Mouse (Mus musculus) liver, postnatal 0 days (tissue): ENCODE measurements around the gene Tmem229b. TPM values are rescaled to one million over a fixed set of nuclear protein-coding genes. Genes with fewer than 3 reads are reported as not detected.

ENCODE experiments used
- ATAC-seq: fragments of 200-750 bp; cut with Nextera tagmentation; 2 replicates; pipeline ENCODE4 v1.8.0; 2017; ENCODE audit warnings: mild to moderate bottlenecking, moderate library complexity
- DNase-seq: peaks from one replicate; pipeline ENCODE4 v3.0.0-alpha.2; 2016
- H3K27ac ChIP-seq: fragments of 300-500 bp; sonication (generic); 2 replicates; pipeline ENCODE4 v1.5.1; 2014; ENCODE audit warnings: antibody characterized with exemption, moderate library complexity, mild to moderate bottlenecking, low read depth
- H3K27me3 ChIP-seq: fragments of 300-500 bp; sonication (generic); 2 replicates; pipeline ENCODE4 v1.6.1; 2014; ENCODE audit warnings: low read length, control low read depth, mixed read lengths; ENCODE audit not compliant: insufficient read depth
- H3K36me3 ChIP-seq: fragments of 300-500 bp; sonication (generic); replicated peaks from 2 replicates; pipeline ENCODE4 v1.6.1; 2014; ENCODE audit warnings: mild to moderate bottlenecking, control low read depth, low read length, moderate library complexity, mixed read lengths; ENCODE audit not compliant: insufficient read depth
- H3K4me1 ChIP-seq: fragments of 300-500 bp; sonication (generic); 2 replicates; pipeline ENCODE4 v1.6.1; 2014; ENCODE audit warnings: antibody characterized with exemption, mild to moderate bottlenecking, control low read depth; ENCODE audit not compliant: insufficient read depth
- H3K4me2 ChIP-seq: fragments of 300-500 bp; sonication (generic); 2 replicates; pipeline ENCODE4 v1.6.1; 2014; ENCODE audit warnings: low read depth, mild to moderate bottlenecking, low read length, moderate library complexity, mixed read lengths
- H3K4me3 ChIP-seq: fragments of 300-500 bp; sonication (generic); 2 replicates; pipeline ENCODE4 v1.5.1; 2014; ENCODE audit warnings: low read depth, low read length
- H3K9ac ChIP-seq: fragments of 300-500 bp; sonication (generic); replicated peaks from 2 replicates; pipeline ENCODE4 v1.6.1; 2014; ENCODE audit warnings: mild to moderate bottlenecking, moderate library complexity
- H3K9me3 ChIP-seq: fragments of 300-500 bp; sonication (generic); 2 replicates; pipeline ENCODE4 v1.6.1; 2016; ENCODE audit warnings: mild to moderate bottlenecking, control low read depth, low read length, mixed read lengths
- CTCF ChIP-seq: sonication (generic); IDR thresholded peaks from 2 replicates; pipeline ENCODE4 v1.5.1; 2016; ENCODE audit warnings: antibody characterized with exemption, low read depth
- EP300 ChIP-seq: IDR thresholded peaks from 2 replicates; pipeline ENCODE4 v1.6.1; 2016; ENCODE audit warnings: antibody characterized with exemption, low read depth, mild to moderate bottlenecking
- WGBS: fragments of 180-500 bp; shearing (Covaris S2); extraction: QIAGEN DNeasy Blood & Tissue Kit; methylation state at CpG from one replicate; pipeline ENCODE4 v1.1.7; 2014; ENCODE audit not compliant: insufficient replicate concordance; 5-methylcytosine and 5-hydroxymethylcytosine counted together
- polyA plus RNA-seq: library from polyadenylated mRNA; unstranded; fragments of >200 nt; fragmentation: Nextera tagmentation; extraction: Ambion mirVana; gene quantifications from 2 replicates; pipeline ENCODE4 v1.2.1, GENCODE M21; 2015

Gene Tmem229b
- polyA plus RNA-seq, 1 experiment from 2014 or later: 3.6 TPM

DNA sequence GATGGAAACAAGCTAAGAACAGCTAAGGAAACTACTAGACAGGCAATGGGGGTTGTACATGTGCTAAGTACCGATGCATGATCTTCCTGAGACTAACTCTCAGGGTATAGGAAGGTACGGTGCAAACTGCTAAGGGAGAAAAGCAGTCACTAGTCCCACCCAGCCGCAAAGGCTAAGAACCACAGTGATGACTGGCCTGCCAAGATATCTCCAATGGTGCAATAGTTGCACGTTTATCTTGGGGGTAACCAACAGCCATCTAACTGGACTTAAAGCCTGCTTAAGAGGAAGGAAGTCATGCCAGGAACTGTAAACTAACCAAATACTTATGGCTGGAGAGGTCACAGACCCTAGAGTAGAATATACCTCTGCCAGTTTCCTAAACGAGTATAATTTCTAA, 5.0 kb downstream of the Tmem229b start:
- TF ChIP-seq CTCF (no peak), EP300 (peak; percentile 58; the same call in 1 of the 2 replicates)
- Histone ChIP-seq H3K27ac (no peak overlapping the region), H3K4me1 (peaks cover 10% of the 10 kb centered on the region; the same call in 1 of the 2 replicates), H3K9ac (no peak overlapping the region), H3K9me3 (no peaks in the 10 kb centered on the region), H3K36me3 (no peaks in the 10 kb centered on the region), H3K4me3 (no peak overlapping the region), H3K27me3 (peaks cover 3% of the 10 kb centered on the region), H3K4me2 (no peak overlapping the region)
- no peak for DNase-seq
- 35% methylated on average over 5 of the region's 5 CpGs for WGBS
- no peak; the same call in 1 of the 2 replicates for ATAC-seq

GRCm38 (mm10) chr12:78996711-78997110, 10.7 kb downstream of the Tmem229b start:
- ATAC-seq (no peak), DNase-seq (no peak)
- Histone ChIP-seq H3K9ac (no peak overlapping the region), H3K4me3 (no peak overlapping the region), H3K27me3 (no peaks in the 10 kb centered on the region), H3K4me2 (no peak overlapping the region), H3K9me3 (no peaks in the 10 kb centered on the region), H3K4me1 (peaks cover 2% of the 10 kb centered on the region; the same call in 1 of the 2 replicates), H3K27ac (no peak overlapping the region), H3K36me3 (no peaks in the 10 kb centered on the region)
- TF ChIP-seq CTCF (no peak), EP300 (no peak)
- 51% methylated on average over 6 of the region's 7 CpGs for WGBS

DNA sequence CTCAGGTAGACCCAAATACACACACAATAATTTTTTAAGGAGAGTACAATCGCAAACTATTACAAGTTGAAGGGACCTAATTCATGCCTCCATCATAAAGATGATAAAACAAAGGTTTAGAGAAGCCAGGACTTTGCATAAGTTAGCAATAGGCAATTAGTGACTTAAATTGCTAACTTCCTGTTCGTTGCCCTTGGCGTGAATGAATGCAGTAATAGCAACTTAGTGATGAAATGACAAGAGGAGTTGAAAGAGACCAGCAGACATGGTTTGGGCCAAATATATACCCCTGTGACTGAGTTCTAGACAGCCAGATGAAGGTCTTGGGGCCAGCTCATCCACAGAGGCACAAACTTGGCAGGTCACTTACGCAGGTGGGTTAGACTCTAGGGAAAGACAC, 11.2 kb downstream of the Tmem229b start:
- no peak overlapping the region for H3K4me3 ChIP-seq
- no peak for TF ChIP-seq CTCF
- TF ChIP-seq EP300: no peak
- no peak overlapping the region for H3K9ac ChIP-seq
- DNase-seq (no peak), ATAC-seq (no peak)
- no peaks in the 10 kb centered on the region for H3K27me3 ChIP-seq
- H3K4me2 ChIP-seq: no peak overlapping the region
- WGBS: 67% methylated on average over 4 of the region's 4 CpGs
- peaks cover 2% of the 10 kb centered on the region; the same call in 1 of the 2 replicates for H3K4me1 ChIP-seq
- H3K36me3 ChIP-seq: no peaks in the 10 kb centered on the region
- H3K27ac ChIP-seq: no peak overlapping the region
- H3K9me3 ChIP-seq: no peaks in the 10 kb centered on the region

- ATAC-seq (no peak), DNase-seq (no peak)
- Histone ChIP-seq H3K27me3 (no peaks in the 10 kb centered on the region), H3K4me2 (no peak overlapping the region), H3K4me1 (no peaks in the 10 kb centered on the region), H3K27ac (no peak overlapping the region), H3K9ac (no peak overlapping the region), H3K36me3 (no peaks in the 10 kb centered on the region), H3K9me3 (no peaks in the 10 kb centered on the region), H3K4me3 (no peak overlapping the region)
- WGBS: 64% methylated on average over 9 of the region's 9 CpGs
- TF ChIP-seq CTCF: no peak
- TF ChIP-seq EP300: no peak
Measured at GRCm38 (mm10) chr12:78987581-78988081, 19.8 kb downstream of the Tmem229b start.

- Histone ChIP-seq H3K4me1 (0 out of 2 replicates have a peak, but pooled peaks cover 5% of the 10 kb centered on the region), H3K36me3 (no peaks in the 10 kb centered on the region), H3K4me3 (no peak overlapping the region), H3K27ac (no peak overlapping the region), H3K9me3 (no peaks in the 10 kb centered on the region), H3K4me2 (no peak overlapping the region), H3K27me3 (no peaks in the 10 kb centered on the region), H3K9ac (no peak overlapping the region)
- TF ChIP-seq CTCF: no peak
- no peak for TF ChIP-seq EP300
- WGBS: 75% methylated on average over 3 of the region's 3 CpGs
- ATAC-seq (no peak), DNase-seq (no peak)
Measured at GRCm38 (mm10) chr12:78984035-78984432, 23.4 kb downstream of the Tmem229b start.

DNA sequence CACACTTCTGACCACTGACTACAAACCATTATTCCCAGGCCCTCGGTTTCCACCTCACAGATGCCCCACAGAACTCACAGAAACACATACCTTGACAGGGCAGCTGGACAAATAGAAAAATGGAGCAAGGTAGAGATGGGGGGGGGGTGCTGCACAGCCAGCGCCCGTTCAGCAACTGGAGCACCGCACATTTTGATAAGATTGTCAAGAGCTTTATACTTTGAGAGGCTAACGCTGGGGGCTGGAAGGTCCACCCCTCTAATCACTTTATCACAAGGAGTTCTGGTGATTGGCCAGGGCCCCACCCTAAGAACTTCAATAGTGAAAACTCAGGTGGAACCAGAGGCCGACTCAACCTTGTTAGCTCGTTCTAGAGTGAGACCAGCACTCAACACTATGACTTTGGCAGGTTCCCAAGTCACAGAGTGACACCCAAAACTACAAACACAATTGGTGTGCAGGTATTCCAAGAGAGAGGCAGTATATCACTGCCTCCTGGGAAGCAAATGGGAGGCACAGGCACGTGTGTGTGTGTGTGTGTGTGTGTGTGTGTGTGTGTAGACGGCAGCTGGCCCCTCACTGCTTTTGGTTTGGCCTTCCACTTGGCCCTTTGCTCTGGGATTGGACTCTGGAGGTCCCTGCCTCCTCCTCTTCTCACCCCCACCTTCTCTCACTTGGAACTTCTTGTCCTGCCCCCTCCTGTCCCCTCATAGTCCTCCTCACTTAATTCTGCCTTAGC, 24.0 kb downstream of the Tmem229b start:
- ATAC-seq: no peak

More for the DNA sequence above, 24.0 kb downstream of the Tmem229b start:
- H3K27ac ChIP-seq: no peak overlapping the region
- no peaks in the 10 kb centered on the region for H3K36me3 ChIP-seq
- TF ChIP-seq EP300 (no peak), CTCF (no peak)
- no peak overlapping the region for H3K9ac ChIP-seq
- DNase-seq: no peak
- H3K27me3 ChIP-seq: no peaks in the 10 kb centered on the region
- H3K4me3 ChIP-seq: no peak overlapping the region
- 0 out of 2 replicates have a peak, but pooled peaks cover 5% of the 10 kb centered on the region for H3K4me1 ChIP-seq
- no peak overlapping the region for H3K4me2 ChIP-seq
- WGBS: 48% methylated on average over 9 of the region's 9 CpGs
- H3K9me3 ChIP-seq: no peaks in the 10 kb centered on the region
